Mouse (Mus musculus) forebrain, embryonic 13.5 days (tissue): ENCODE results near the gene Iqcf5. TPM values are rescaled to one million over a fixed set of nuclear protein-coding genes. Genes with fewer than 3 reads are reported as not detected.

ENCODE experiments used
- ATAC-seq: fragments of 200-750 bp; cut with Nextera tagmentation; 2 replicates; pipeline ENCODE4 v1.8.0; 2017
- H3K27ac ChIP-seq: fragments of 300-500 bp; sonication (generic); 2 replicates; pipeline ENCODE4 v1.5.1; 2015; ENCODE audit warnings: inconsistent platforms, mild to moderate bottlenecking, moderate library complexity
- H3K27me3 ChIP-seq: fragments of 300-500 bp; sonication (generic); 2 replicates; pipeline ENCODE4 v1.6.1; 2015; ENCODE audit warnings: mild to moderate bottlenecking, inconsistent platforms
- H3K36me3 ChIP-seq: fragments of 300-500 bp; sonication (generic); 2 replicates; pipeline ENCODE4 v1.6.1; 2015; ENCODE audit warnings: mild to moderate bottlenecking, inconsistent platforms; ENCODE audit not compliant: poor library complexity, severe bottlenecking
- H3K4me1 ChIP-seq: fragments of 300-500 bp; sonication (generic); 2 replicates; pipeline ENCODE4 v1.6.1; 2015; ENCODE audit warnings: inconsistent platforms
- H3K4me2 ChIP-seq: fragments of 300-500 bp; sonication (generic); 2 replicates; pipeline ENCODE4 v1.6.1; 2015; ENCODE audit warnings: inconsistent platforms, mild to moderate bottlenecking, moderate library complexity
- H3K4me3 ChIP-seq: fragments of 300-500 bp; sonication (generic); 2 replicates; pipeline ENCODE4 v1.5.1; 2015; ENCODE audit warnings: mild to moderate bottlenecking, inconsistent platforms
- H3K9ac ChIP-seq: fragments of 300-500 bp; sonication (generic); 2 replicates; pipeline ENCODE4 v1.6.1; 2015; ENCODE audit warnings: mild to moderate bottlenecking, inconsistent platforms
- H3K9me3 ChIP-seq: fragments of 300-500 bp; sonication (generic); replicated peaks from 2 replicates; pipeline ENCODE4 v1.6.1; 2016; ENCODE audit warnings: inconsistent platforms
- WGBS: fragments of 180-500 bp; shearing (Covaris S2); methylation state at CpG from one replicate; pipeline ENCODE4 v1.1.7; 2015; 5-methylcytosine and 5-hydroxymethylcytosine counted together
- polyA plus RNA-seq: library from polyadenylated mRNA; unstranded; fragments of >200 nt; fragmentation: Nextera tagmentation; extraction: Ambion mirVana; gene quantifications from 2 replicates; pipeline ENCODE4 v1.2.1, GENCODE M21; 2015

Iqcf5 gene
- not detected in 2 replicates for polyA plus RNA-seq

DNA sequence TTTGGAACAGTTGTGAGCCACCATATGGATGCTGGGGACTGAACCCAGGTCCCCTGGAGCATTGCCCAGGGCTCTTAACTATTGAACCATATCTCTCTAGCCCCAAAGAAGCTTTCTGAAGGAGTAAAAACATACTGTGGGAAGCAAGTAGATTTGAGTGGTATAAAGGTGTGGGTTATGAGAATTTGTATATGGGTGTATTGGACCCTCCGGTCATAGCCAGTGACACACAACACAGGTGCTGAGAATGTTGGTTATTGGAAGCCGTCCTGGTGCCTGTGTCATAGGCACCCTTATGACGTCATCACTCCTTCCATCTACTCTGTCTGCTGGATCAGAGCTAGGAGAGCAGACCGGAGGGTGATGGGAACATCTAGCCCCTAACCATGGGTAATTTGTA, at the start of gene Iqcf5:
Iqcf5 (plus strand) TSS at position 301 of the 400 bp plus-strand sequence.
- 85% methylated on average over 4 of the region's 4 CpGs for WGBS
- no peak within 1 kb of the TSS for H3K9ac ChIP-seq

DNA sequence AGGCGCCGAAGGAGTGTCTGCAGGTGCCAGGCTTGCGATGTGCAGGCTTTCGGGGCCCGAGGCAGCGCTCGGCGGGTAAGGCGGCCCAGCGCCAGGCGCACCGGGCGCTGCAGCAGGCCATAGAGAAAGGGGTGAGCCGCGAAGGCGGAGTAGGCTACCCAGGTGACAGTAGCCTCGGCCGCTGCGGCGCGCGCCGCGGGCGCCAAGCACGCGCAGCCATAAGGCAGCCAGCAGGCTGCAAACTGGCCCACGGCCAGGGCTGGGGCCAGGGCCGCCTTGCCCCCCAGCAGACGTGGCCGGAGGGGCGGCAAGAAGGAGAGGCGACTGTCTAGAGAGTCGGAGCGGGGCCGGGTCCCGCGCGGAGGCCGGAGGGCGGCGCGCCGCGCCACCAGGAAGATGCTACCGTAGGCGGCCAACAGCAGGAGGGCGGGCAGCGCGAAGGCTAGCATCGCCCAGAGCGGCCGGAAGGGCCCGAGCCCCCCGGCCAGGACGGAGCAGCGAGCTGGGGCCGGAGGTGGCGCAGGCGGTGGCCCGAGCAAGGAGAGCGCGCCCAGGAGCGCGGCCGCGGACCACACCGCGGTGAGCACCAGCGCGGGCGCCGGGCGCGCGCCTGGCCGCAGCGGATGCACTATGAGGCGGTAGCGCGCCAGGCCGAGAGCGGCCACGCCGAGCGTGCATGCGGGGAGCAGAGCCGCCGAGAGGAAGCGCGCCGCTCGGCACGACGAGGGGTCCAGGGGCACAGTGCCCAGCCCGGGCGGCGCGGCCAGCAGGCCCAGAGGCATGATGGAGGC, 49.4 kb upstream of the Iqcf5 start:
- Histone ChIP-seq H3K36me3 (peaks cover 46% of the 10 kb centered on the region), H3K4me3 (peak overlapping the region; percentile 50), H3K4me2 (peak overlapping the region; percentile 95), H3K4me1 (peaks cover 36% of the 10 kb centered on the region), H3K9me3 (no peaks in the 10 kb centered on the region), H3K27ac (peak overlapping the region; percentile 70), H3K9ac (peak overlapping the region; percentile 79), H3K27me3 (no peaks in the 10 kb centered on the region; the same call in 1 of the 2 replicates)
- 2% methylated on average over 99 of the region's 99 CpGs for WGBS
- ATAC-seq, result peak; percentile 81

More for the DNA sequence above, at the start of gene Iqcf5:
- Histone ChIP-seq H3K27ac (no peak within 1 kb of the TSS), H3K9me3 (no peaks in the 10 kb centered on the region), H3K4me2 (no peak within 1 kb of the TSS), H3K36me3 (no peaks in the 10 kb centered on the region), H3K27me3 (no peaks in the 10 kb centered on the region), H3K4me1 (0 out of 2 replicates have a peak, but pooled peaks cover 3% of the 10 kb centered on the region), H3K4me3 (no peak within 1 kb of the TSS)
- ATAC-seq, result no peak

- Histone ChIP-seq H3K4me2 (peak within 1 kb of the TSS; percentile 95), H3K9me3 (no peaks in the 10 kb centered on the region), H3K27ac (peak within 1 kb of the TSS; percentile 70), H3K9ac (peak within 1 kb of the TSS; percentile 79), H3K36me3 (peaks cover 39% of the 10 kb centered on the region), H3K4me1 (peaks cover 28% of the 10 kb centered on the region), H3K4me3 (peak within 1 kb of the TSS; percentile 50), H3K27me3 (no peaks in the 10 kb centered on the region; the same call in 1 of the 2 replicates)
- WGBS, result 26% methylated on average over 26 of the region's 26 CpGs
- ATAC-seq, result peak; percentile 64
Measured at GRCm38 (mm10) chr9:106465571-106466200, 48.7 kb upstream of the Iqcf5 start, which contains the start of gene Gpr62. TSS of gene Gpr62 (minus strand) at chr9:106465938.

GRCm38 (mm10) chr9:106466721-106467120, 47.7 kb upstream of the Iqcf5 start:
- H3K4me1 ChIP-seq, result peaks cover 26% of the 10 kb centered on the region
- no peaks in the 10 kb centered on the region for H3K9me3 ChIP-seq
- H3K36me3 ChIP-seq, result peaks cover 28% of the 10 kb centered on the region
- no peak overlapping the region for H3K4me3 ChIP-seq
- no peak for ATAC-seq
- no peak overlapping the region for H3K4me2 ChIP-seq
- WGBS, result 88% methylated on average over 6 of the region's 6 CpGs
- H3K27me3 ChIP-seq, result no peaks in the 10 kb centered on the region; the same call in 1 of the 2 replicates
- H3K27ac ChIP-seq, result no peak overlapping the region
- H3K9ac ChIP-seq, result no peak overlapping the region

- ATAC-seq, result no peak
- Histone ChIP-seq H3K9ac (no peak overlapping the region), H3K27ac (no peak overlapping the region)
Measured at GRCm38 (mm10) chr9:106467746-106468145, 46.6 kb upstream of the Iqcf5 start.

DNA sequence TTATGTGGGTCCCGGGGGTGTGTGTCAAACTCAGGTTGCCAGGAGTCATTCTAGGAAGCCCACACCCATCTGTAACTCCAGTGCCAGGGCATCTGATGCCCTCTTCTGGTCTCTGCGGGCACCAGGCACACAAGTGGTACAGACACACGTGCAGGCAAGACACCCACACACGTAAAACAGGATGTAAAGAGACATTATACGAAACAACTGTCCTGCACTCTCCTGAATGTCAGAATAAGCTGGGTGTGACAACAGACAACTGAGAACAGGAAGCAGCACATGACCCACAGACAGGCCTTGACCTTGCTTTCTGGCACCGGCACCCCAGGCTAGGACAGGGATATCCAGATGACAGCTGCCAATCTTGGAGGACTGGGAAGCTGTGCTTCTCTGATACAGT, 45.1 kb upstream of the Iqcf5 start:
- Histone ChIP-seq H3K4me2 (no peak overlapping the region), H3K4me3 (no peak overlapping the region), H3K36me3 (peaks cover 3% of the 10 kb centered on the region; the same call in 1 of the 2 replicates), H3K9ac (no peak overlapping the region), H3K27ac (no peak overlapping the region), H3K27me3 (no peaks in the 10 kb centered on the region), H3K9me3 (no peaks in the 10 kb centered on the region), H3K4me1 (peaks cover 28% of the 10 kb centered on the region)
- 80% methylated on average over 6 of the region's 6 CpGs for WGBS
- ATAC-seq, result no peak

More at GRCm38 (mm10) chr9:106467746-106468145, 46.6 kb upstream of the Iqcf5 start:
- no peak overlapping the region for H3K4me2 ChIP-seq
- 92% methylated on average over 7 of the region's 7 CpGs for WGBS
- H3K4me1 ChIP-seq, result peaks cover 28% of the 10 kb centered on the region
- peaks cover 18% of the 10 kb centered on the region for H3K36me3 ChIP-seq
- no peaks in the 10 kb centered on the region for H3K9me3 ChIP-seq
- no peak overlapping the region for H3K4me3 ChIP-seq
- no peaks in the 10 kb centered on the region; the same call in 1 of the 2 replicates for H3K27me3 ChIP-seq

- no peak for ATAC-seq
- Histone ChIP-seq H3K4me3 (no peak overlapping the region), H3K9ac (no peak overlapping the region), H3K27me3 (no peaks in the 10 kb centered on the region), H3K27ac (no peak overlapping the region), H3K4me1 (peaks cover 28% of the 10 kb centered on the region), H3K9me3 (no peaks in the 10 kb centered on the region), H3K36me3 (no peaks in the 10 kb centered on the region), H3K4me2 (no peak overlapping the region)
- WGBS, result 72% methylated on average over 9 of the region's 9 CpGs
Measured at GRCm38 (mm10) chr9:106469776-106470175, 44.6 kb upstream of the Iqcf5 start.

DNA sequence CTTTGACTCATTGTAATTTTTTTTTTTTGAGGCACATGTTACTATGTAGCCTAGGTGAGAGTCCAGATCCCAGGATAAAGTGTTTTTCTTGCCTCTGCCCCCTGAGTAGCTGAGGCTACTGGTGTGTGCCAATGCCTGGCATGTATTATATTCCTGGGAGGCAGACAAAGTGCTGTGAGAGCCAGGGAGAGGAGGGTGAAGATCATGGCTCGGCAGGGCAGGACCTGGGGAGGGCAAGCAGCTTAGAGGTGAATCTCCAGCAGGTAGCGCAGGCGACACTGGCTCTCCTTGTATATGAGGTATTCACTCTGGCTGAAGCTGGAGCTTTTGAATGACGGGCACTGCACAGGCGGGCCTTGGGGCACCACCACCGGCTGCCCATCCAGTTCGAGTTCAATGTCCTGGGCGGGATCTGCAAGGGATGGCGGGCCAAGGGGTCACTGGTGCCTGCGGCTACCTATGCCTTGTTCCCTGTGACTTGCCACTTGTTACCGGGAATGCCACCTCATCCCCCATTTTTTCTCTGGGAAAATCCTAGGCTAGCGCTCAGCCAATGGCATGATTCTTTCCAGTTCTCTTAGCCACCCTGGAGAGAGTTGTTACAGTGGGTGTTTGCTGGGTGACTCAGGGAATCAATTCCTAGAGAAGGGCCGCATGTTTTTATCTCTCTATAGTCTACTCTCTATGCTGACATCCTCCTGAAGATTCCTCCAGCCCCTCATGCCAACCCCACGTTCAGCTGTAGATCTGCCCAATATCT, 43.2 kb upstream of the Iqcf5 start:
- H3K27me3 ChIP-seq, result no peaks in the 10 kb centered on the region
- no peak overlapping the region for H3K4me2 ChIP-seq
- H3K27ac ChIP-seq, result no peak overlapping the region
- peaks cover 20% of the 10 kb centered on the region for H3K4me1 ChIP-seq
- H3K36me3 ChIP-seq, result no peaks in the 10 kb centered on the region
- no peak for ATAC-seq
- H3K9ac ChIP-seq, result no peak overlapping the region
- WGBS, result 62% methylated on average over 14 of the region's 14 CpGs
- H3K9me3 ChIP-seq, result no peaks in the 10 kb centered on the region
- no peak overlapping the region for H3K4me3 ChIP-seq

- H3K4me3 ChIP-seq, result no peak overlapping the region
- H3K9me3 ChIP-seq, result no peaks in the 10 kb centered on the region
- H3K27me3 ChIP-seq, result no peaks in the 10 kb centered on the region
- WGBS, result 17% methylated on average over 5 of the region's 5 CpGs
- H3K9ac ChIP-seq, result no peak overlapping the region
- ATAC-seq, result no peak
- H3K36me3 ChIP-seq, result no peaks in the 10 kb centered on the region
- H3K4me2 ChIP-seq, result no peak overlapping the region
- H3K4me1 ChIP-seq, result peaks cover 22% of the 10 kb centered on the region
- H3K27ac ChIP-seq, result no peak overlapping the region
Measured at GRCm38 (mm10) chr9:106471892-106472291, 42.5 kb upstream of the Iqcf5 start.

DNA sequence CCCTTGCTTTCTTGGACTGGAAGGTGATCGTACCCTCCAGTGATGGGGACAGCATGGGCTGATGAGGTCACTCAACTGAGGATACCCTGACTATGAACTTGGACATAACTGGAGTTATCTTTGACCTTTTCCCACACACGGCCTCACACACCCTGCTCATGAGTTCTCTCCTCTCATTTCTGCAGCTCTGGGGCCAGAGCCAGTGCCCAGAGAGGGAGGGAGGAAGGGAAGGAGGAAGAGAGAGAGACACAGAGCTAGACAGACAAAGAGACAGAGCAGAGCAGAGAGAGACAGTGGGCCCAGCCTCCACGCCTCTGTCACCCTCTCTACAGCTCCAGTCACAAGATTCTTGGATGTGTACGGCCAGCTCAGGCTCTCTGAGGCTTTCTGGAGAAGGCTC, 42.1 kb upstream of the Iqcf5 start:
- no peaks in the 10 kb centered on the region for H3K9me3 ChIP-seq
- 68% methylated on average over 4 of the region's 4 CpGs for WGBS
- no peaks in the 10 kb centered on the region for H3K27me3 ChIP-seq
- no peak overlapping the region for H3K9ac ChIP-seq
- peaks cover 22% of the 10 kb centered on the region for H3K4me1 ChIP-seq
- H3K36me3 ChIP-seq, result no peaks in the 10 kb centered on the region
- no peak overlapping the region for H3K27ac ChIP-seq
- ATAC-seq, result no peak
- H3K4me3 ChIP-seq, result no peak overlapping the region
- no peak overlapping the region for H3K4me2 ChIP-seq

DNA sequence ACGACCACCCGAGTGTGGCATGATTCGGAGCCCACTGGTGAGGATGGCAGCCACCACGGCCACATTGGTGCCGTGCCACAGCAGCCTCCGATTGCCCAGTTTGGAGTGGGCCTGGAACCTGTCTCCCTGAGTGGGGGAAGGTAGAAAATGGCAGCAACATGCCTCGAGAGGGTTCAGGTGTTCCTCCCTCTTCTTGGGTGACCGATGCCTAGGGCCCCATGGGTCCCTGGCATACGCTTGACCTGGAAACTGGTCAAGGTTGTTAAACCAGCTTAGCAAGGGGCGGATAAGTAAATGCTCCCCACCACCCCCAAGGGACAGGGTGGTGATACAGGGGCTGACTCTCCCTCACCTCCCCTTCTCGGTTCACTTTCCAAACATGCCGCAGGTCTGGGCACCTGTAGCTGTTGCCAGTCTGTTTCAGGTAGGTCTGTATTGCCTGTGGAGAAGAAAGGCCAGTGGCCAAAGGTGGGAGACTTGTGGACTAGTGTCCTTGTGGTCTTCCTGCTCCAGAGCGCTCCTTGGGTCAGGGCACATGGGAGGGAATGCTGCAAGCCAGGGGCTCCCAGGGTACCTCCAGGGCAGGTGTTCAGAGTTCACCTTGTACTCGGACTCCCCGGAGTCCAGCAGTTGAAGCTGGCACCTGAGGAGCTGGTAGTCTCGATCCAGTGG, 41.2 kb upstream of the Iqcf5 start:
- peaks cover 31% of the 10 kb centered on the region for H3K4me1 ChIP-seq
- H3K27me3 ChIP-seq, result no peaks in the 10 kb centered on the region
- no peak overlapping the region for H3K4me3 ChIP-seq
- WGBS, result 90% methylated on average over 16 of the region's 16 CpGs
- H3K27ac ChIP-seq, result no peak overlapping the region
- H3K9me3 ChIP-seq, result no peaks in the 10 kb centered on the region
- no peak overlapping the region for H3K9ac ChIP-seq
- H3K36me3 ChIP-seq, result no peaks in the 10 kb centered on the region
- no peak for ATAC-seq
- no peak overlapping the region for H3K4me2 ChIP-seq
